Mouse (Mus musculus) megakaryocyte, adult 5-6 weeks (primary cell): ENCODE measurements around the gene Mgp. TPM values are rescaled to one million over a fixed set of nuclear protein-coding genes. Genes with fewer than 3 reads are reported as not detected.

Experiments
- total RNA-seq, 2 experiments: library from RNA; stranded (forward) in 1 of 2; stranded (reverse) in 1 of 2; fragments of 153-499, 151-499 nt in 1 of 2; fragments of 221-1000, 200-1000 nt in 1 of 2; gene quantifications; 2 replicates each; pipeline versions ENCODE4 v1.2.3 to v1.2.4; 2015 to 2017

The Mgp gene
- total RNA-seq, 2 experiments from 2014 or later = 0.42 TPM; not detected in 1

Other genes with a start within 250 kb of the Mgp start
- 346 and 350 TPM in 2 replicates for gene Plbd1, start 213.9 kb downstream of the Mgp start, total RNA-seq (2015)
- gene Plbd1, start 213.9 kb downstream of the Mgp start, total RNA-seq (2017) = 290 and 300 TPM in 2 replicates
- gene Gucy2c, start 94.1 kb downstream of the Mgp start, total RNA-seq (2015) = 0.27 TPM in 1 of 2 replicates, not detected in the other
- 0.11 TPM in 1 of 2 replicates, not detected in the other for gene Gucy2c, start 94.1 kb downstream of the Mgp start, total RNA-seq (2017)
- 17.5 and 18.6 TPM in 2 replicates for gene Hist4h4, start 71.4 kb downstream of the Mgp start, total RNA-seq (2015)
- 27.1 and 30.5 TPM in 2 replicates for gene Hist4h4, start 71.4 kb downstream of the Mgp start, total RNA-seq (2017)
- gene H2afj, start 67.6 kb downstream of the Mgp start, total RNA-seq (2015) = 45.2 and 62.1 TPM in 2 replicates
- 40.5 and 48.4 TPM in 2 replicates for gene H2afj, start 67.6 kb downstream of the Mgp start, total RNA-seq (2017)
- 0.45 and 1.0 TPM in 2 replicates for gene BC049715, start 48.2 kb downstream of the Mgp start, total RNA-seq (2015)
- gene BC049715, start 48.2 kb downstream of the Mgp start, total RNA-seq (2017) = 1.1 and 1.3 TPM in 2 replicates
- 70.9 and 71.0 TPM in 2 replicates for gene Wbp11, start 47.6 kb downstream of the Mgp start, total RNA-seq (2015)
- 35.1 and 42.6 TPM in 2 replicates for gene Wbp11, start 47.6 kb downstream of the Mgp start, total RNA-seq (2017)
- 0.21 and 0.51 TPM in 2 replicates for gene Smco3, start 40.4 kb downstream of the Mgp start, total RNA-seq (2015)
- 0.26 and 0.49 TPM in 2 replicates for gene Smco3, start 40.4 kb downstream of the Mgp start, total RNA-seq (2017)
- gene Art4, start 18.1 kb downstream of the Mgp start, total RNA-seq (2015) = 0.31 TPM in 1 of 2 replicates, not detected in the other
- 0.18 and 0.94 TPM in 2 replicates for gene Art4, start 18.1 kb downstream of the Mgp start, total RNA-seq (2017)
- gene Erp27, start 46.4 kb upstream of the Mgp start, total RNA-seq (2015) = 1.6 and 3.5 TPM in 2 replicates
- 1.6 and 4.7 TPM in 2 replicates for gene Erp27, start 46.4 kb upstream of the Mgp start, total RNA-seq (2017)
- gene Pde6h, start 48.0 kb upstream of the Mgp start, total RNA-seq (2015) = 0.02 and 0.04 TPM in 2 replicates
- gene Pde6h, start 48.0 kb upstream of the Mgp start, total RNA-seq (2017) = 0.11 and 0.16 TPM in 2 replicates
- gene Arhgdib, start 66.1 kb upstream of the Mgp start, total RNA-seq (2015) = 3,528 and 3,668 TPM in 2 replicates
- gene Arhgdib, start 66.1 kb upstream of the Mgp start, total RNA-seq (2017) = 1,567 and 1,601 TPM in 2 replicates